23 mouse cellular contexts compared by ENCODE assay signal in genomic region chr12:116193952-116194351, GRCm38 (mm10).
DNase-seq lines count a peak whose midpoint lies in the region; ATAC-seq and TF ChIP-seq lines count a peak whose summit lies in the region.
"Had no signal": no experiment of that assay in that cellular context is flagged by ENCODE, and none has a peak within 500 bp of the region (broad histone marks: within the 10 kb centered on the region; RNA-seq: fewer than 3 reads in every experiment).

No protein-coding gene starts in this region.

- no peak for TF ChIP-seq EP300 in stomach, postnatal 0 days (optimal IDR thresholded peaks at IDR 0.05)

- H3K9ac ChIP-seq in liver, embryonic 11.5 days (ENCODE audit: low read depth, low read length) = no peak overlapping the region
- no peak overlapping the region for H3K9ac ChIP-seq in liver, embryonic 12.5 days
- H3K9ac ChIP-seq in stomach, postnatal 0 days (ENCODE audit: low read length) = no peak overlapping the region
- H3K9ac ChIP-seq: embryonic facial prominence, embryonic 13.5 days; forebrain, postnatal 0 days; heart, embryonic 13.5 days; hindbrain, embryonic 14.5 days had no signal

- H3K27ac ChIP-seq in liver, embryonic 11.5 days (ENCODE audit: low read depth, low read length) = no peak overlapping the region
- H3K27ac ChIP-seq in liver, embryonic 12.5 days = no peak overlapping the region
- H3K27ac ChIP-seq in limb, embryonic 10.5 days = 0 out of 2 replicates have a peak overlapping the region, but pooled peaks have one; percentile 30
- 0 out of 2 replicates have a peak overlapping the region, but pooled peaks have one; percentile 14 for H3K27ac ChIP-seq in stomach, postnatal 0 days (replicated peaks)
- H3K27ac ChIP-seq: embryonic facial prominence, embryonic 13.5 days; gastrocnemius, adult 2 months; heart, embryonic 13.5 days; hindbrain, embryonic 14.5 days had no signal

- H3K27me3 ChIP-seq in liver, embryonic 11.5 days (replicated peaks; ENCODE audit: control insufficient read depth, insufficient read depth, low read length) = no peaks in the 10 kb centered on the region
- no peaks in the 10 kb centered on the region for H3K27me3 ChIP-seq in liver, embryonic 12.5 days (replicated peaks)
- no peaks in the 10 kb centered on the region for H3K27me3 ChIP-seq in limb, embryonic 10.5 days (ENCODE audit: low read depth, poor library complexity, severe bottlenecking)
- no peaks in the 10 kb centered on the region for H3K27me3 ChIP-seq in stomach, postnatal 0 days (ENCODE audit: control insufficient read depth, insufficient read depth, low read length)
- H3K27me3 ChIP-seq: embryonic facial prominence, embryonic 13.5 days; heart, embryonic 13.5 days had no signal

- no peak for ATAC-seq in liver, embryonic 11.5 days (replicated peaks; ENCODE audit: low FRiP score)
- ATAC-seq in liver, embryonic 12.5 days = no peak
- no peak for ATAC-seq in stomach, postnatal 0 days (ENCODE audit: low FRiP score, low TSS enrichment)
- ATAC-seq: CD4-positive, CD25-positive, alpha-beta regulatory T cell, adult 4 months; forebrain, embryonic 14.5 days; inflammation-experienced regulatory T-cells, adult 6 months; intestine, postnatal 0 days had no signal

- no peaks in the 10 kb centered on the region for H3K36me3 ChIP-seq in liver, embryonic 11.5 days (ENCODE audit: control insufficient read depth, insufficient read depth, low read length)
- H3K36me3 ChIP-seq in liver, embryonic 12.5 days = no peaks in the 10 kb centered on the region
- H3K36me3 ChIP-seq in limb, embryonic 10.5 days = no peaks in the 10 kb centered on the region
- H3K36me3 ChIP-seq in stomach, postnatal 0 days (ENCODE audit: control insufficient read depth, insufficient read depth, low read length) = no peaks in the 10 kb centered on the region
- H3K36me3 ChIP-seq: embryonic facial prominence, embryonic 13.5 days; heart, embryonic 13.5 days had no signal

- intact Hi-C loops in left cerebral cortex, postnatal 36 days (cut with DNase I) = no loop called here

- H3K4me2 ChIP-seq in liver, embryonic 11.5 days = no peak overlapping the region
- H3K4me2 ChIP-seq in liver, embryonic 12.5 days = no peak overlapping the region
- no peak overlapping the region for H3K4me2 ChIP-seq in stomach, postnatal 0 days (replicated peaks; ENCODE audit: low read depth)
- H3K4me2 ChIP-seq: embryonic facial prominence, embryonic 13.5 days; heart, embryonic 13.5 days; hindbrain, embryonic 14.5 days had no signal

- DNase-seq in embryo, embryonic 10.5 days (ENCODE audit: low spot score) = peak; percentile 6
- no peak for DNase-seq in embryo, embryonic 9.5 days (ENCODE audit: extremely low spot score)
- peak; percentile 10 for DNase-seq in liver, embryonic 11.5 days (ENCODE audit: low spot score)
- no peak for DNase-seq in limb, embryonic 10.5 days (ENCODE audit: low spot score)
- DNase-seq in stomach, postnatal 0 days (ENCODE audit: low spot score) = no peak
- DNase-seq in left cerebral cortex, postnatal 36 days (ENCODE audit: low spot score in 2 of 2) = no peak
- DNase-seq: adrenal gland, adult 2 months; adrenal gland, postnatal 14 days; forebrain, postnatal 0 days; gastrocnemius, adult 2 months; gastrocnemius, postnatal 14 days; heart, adult 18-20 months; heart, postnatal 14 days; heart, postnatal 4 days had no signal

- no peaks in the 10 kb centered on the region for H3K4me1 ChIP-seq in liver, embryonic 11.5 days (replicated peaks; ENCODE audit: control insufficient read depth, insufficient read depth, low read length)
- H3K4me1 ChIP-seq in liver, embryonic 12.5 days = no peaks in the 10 kb centered on the region
- peaks cover 5% of the 10 kb centered on the region; the same call in 1 of the 2 replicates for H3K4me1 ChIP-seq in limb, embryonic 10.5 days
- H3K4me1 ChIP-seq in stomach, postnatal 0 days (replicated peaks; ENCODE audit: control insufficient read depth, insufficient read depth) = no peaks in the 10 kb centered on the region
- H3K4me1 ChIP-seq: heart, embryonic 13.5 days had no signal

- no peak overlapping the region for H3K4me3 ChIP-seq in liver, embryonic 11.5 days (ENCODE audit: low read depth, low read length)
- H3K4me3 ChIP-seq in liver, embryonic 12.5 days = no peak overlapping the region
- no peak overlapping the region for H3K4me3 ChIP-seq in limb, embryonic 10.5 days
- no peak overlapping the region for H3K4me3 ChIP-seq in stomach, postnatal 0 days (ENCODE audit: low read depth, low read length)
- H3K4me3 ChIP-seq: embryonic facial prominence, embryonic 13.5 days; erythroblast, embryonic 14.5 days; gastrocnemius, adult 2 months; heart, embryonic 13.5 days had no signal

- WGBS in liver, embryonic 11.5 days = 67% methylated on average over 6 of the region's 6 CpGs
- 57% methylated on average over 6 of the region's 6 CpGs for WGBS in liver, embryonic 12.5 days (ENCODE audit: insufficient replicate concordance)
- WGBS in limb, embryonic 10.5 days = 79% methylated on average over 6 of the region's 6 CpGs
- WGBS in stomach, postnatal 0 days = 57% methylated on average over 6 of the region's 6 CpGs

- no peak for TF ChIP-seq CTCF in stomach, postnatal 0 days (IDR thresholded peaks at IDR 0.05; ENCODE audit: low read depth)

- no peaks in the 10 kb centered on the region for H3K9me3 ChIP-seq in liver, embryonic 11.5 days (ENCODE audit: control insufficient read depth, low read length)
- no peaks in the 10 kb centered on the region for H3K9me3 ChIP-seq in liver, embryonic 12.5 days (replicated peaks)
- no peaks in the 10 kb centered on the region for H3K9me3 ChIP-seq in limb, embryonic 10.5 days (replicated peaks)
- no peaks in the 10 kb centered on the region for H3K9me3 ChIP-seq in stomach, postnatal 0 days (ENCODE audit: control insufficient read depth, low read length)
- H3K9me3 ChIP-seq: embryonic facial prominence, embryonic 13.5 days; heart, embryonic 13.5 days had no signal

Comparison
In these comparisons a context has a peak if more than half of its experiments do, and no peak if none do; other contexts are left out.
1. DNase-seq: peak in embryo, embryonic 10.5 days (single experiment) and liver, embryonic 11.5 days (single experiment); none in embryo, embryonic 9.5 days (single experiment), limb, embryonic 10.5 days (single experiment), stomach, postnatal 0 days (single experiment) and left cerebral cortex, postnatal 36 days (0 of 2).
2. H3K27ac ChIP-seq: peak in limb, embryonic 10.5 days (single experiment) and stomach, postnatal 0 days (single experiment); none in liver, embryonic 11.5 days (single experiment) and liver, embryonic 12.5 days (single experiment).